Mouse (Mus musculus) liver, embryonic 14.5 days (tissue): ENCODE data around the gene Dusp1. TPM values are rescaled to one million over a fixed set of nuclear protein-coding genes. Genes with fewer than 3 reads are reported as not detected.
A peak's percentile ranks its signal among the peaks of the same experiment; 100 is the strongest.

Experiments
- ATAC-seq: fragments of 200-750 bp; cut with Nextera tagmentation; 2 replicates; pipeline ENCODE4 v1.8.0; 2017; ENCODE audit warnings: moderate number of reproducible peaks, mild to moderate bottlenecking, moderate library complexity; ENCODE audit not compliant: insufficient read depth
- DNase-seq, 3 experiments: peaks; one replicate each; pipeline ENCODE4 v3.0.0-alpha.2; 2012 to 2013; ENCODE audit warnings: low read depth in 3 of 3, low spot score in 3 of 3
- H3K27ac ChIP-seq: fragments of 300-500 bp; sonication (generic); 2 replicates; pipeline ENCODE4 v1.5.1; 2014; ENCODE audit warnings: moderate library complexity, mild to moderate bottlenecking, control low read depth, inconsistent platforms
- H3K27me3 ChIP-seq: fragments of 300-500 bp; sonication (generic); 2 replicates; pipeline ENCODE4 v1.6.1; 2014; ENCODE audit warnings: mild to moderate bottlenecking, low read length, moderate library complexity; ENCODE audit not compliant: control insufficient read depth, insufficient read depth
- H3K36me3 ChIP-seq: fragments of 300-500 bp; sonication (generic); replicated peaks from 2 replicates; pipeline ENCODE4 v1.6.1; 2014; ENCODE audit warnings: low read depth; ENCODE audit not compliant: control insufficient read depth, insufficient read depth
- H3K4me1 ChIP-seq, 2 experiments: fragments of 200-500 bp in 1 of 2; fragments of 300-500 bp in 1 of 2; sonication (generic) in 1 of 2; replicated peaks; 2 replicates each; pipeline ENCODE4 v1.6.1; 2012 to 2014; ENCODE audit warnings: antibody characterized with exemption in 1 of 2, inconsistent platforms in 1 of 2, low read length in 1 of 2; ENCODE audit not compliant: control insufficient read depth in 2 of 2, insufficient read depth in 2 of 2
- H3K4me2 ChIP-seq: fragments of 300-500 bp; sonication (generic); 2 replicates; pipeline ENCODE4 v1.6.1; 2014; ENCODE audit warnings: low read depth, mild to moderate bottlenecking, control low read depth, moderate library complexity
- H3K4me3 ChIP-seq, 2 experiments: fragments of 200-500 bp in 1 of 2; fragments of 300-500 bp in 1 of 2; sonication (generic) in 1 of 2; 2 replicates each; pipeline ENCODE4 v1.5.1; 2012 to 2014; ENCODE audit warnings: low read depth in 2 of 2, low read length in 2 of 2, mild to moderate bottlenecking in 2 of 2, control low read depth in 1 of 2, inconsistent platforms in 1 of 2, moderate library complexity in 1 of 2; ENCODE audit not compliant: insufficient read depth in 1 of 2
- H3K9ac ChIP-seq: fragments of 300-500 bp; sonication (generic); replicated peaks from 2 replicates; pipeline ENCODE4 v1.6.1; 2014; ENCODE audit warnings: mild to moderate bottlenecking, control low read depth, moderate library complexity
- H3K9me3 ChIP-seq: fragments of 300-500 bp; sonication (generic); 2 replicates; pipeline ENCODE4 v1.6.1; 2016; ENCODE audit warnings: low read length, mixed read lengths; ENCODE audit not compliant: control insufficient read depth
- CTCF ChIP-seq: IDR thresholded peaks from 2 replicates; pipeline ENCODE4 v1.5.1; 2016; ENCODE audit warnings: antibody characterized with exemption, low read depth, control low read depth
- EP300 ChIP-seq: IDR thresholded peaks from 2 replicates; pipeline ENCODE4 v1.6.1; 2016; ENCODE audit warnings: antibody characterized with exemption, low read depth
- WGBS: fragments of 180-500 bp; shearing (Covaris S2); extraction: QIAGEN DNeasy Blood & Tissue Kit; methylation state at CpG from one replicate; pipeline ENCODE4 v1.1.7; 2014; ENCODE audit not compliant: insufficient replicate concordance; 5-methylcytosine and 5-hydroxymethylcytosine counted together
- polyA plus RNA-seq, 2 experiments: library from polyadenylated mRNA; depleted of rRNA in 1 of 2; stranded (reverse) in 1 of 2; unstranded in 1 of 2; fragments of >200 nt; fragmentation: Nextera tagmentation in 1 of 2; extraction: Ambion mirVana in 1 of 2; gene quantifications; 2 replicates each; pipeline versions ENCODE4 v1.2.1 to v1.2.3; 2012 to 2014

Dusp1 gene
- polyA plus RNA-seq, 2 experiments: 25.0 to 25.9 TPM

- H3K27ac ChIP-seq: peak overlapping the region; percentile 53
- no peak for TF ChIP-seq CTCF
- TF ChIP-seq EP300: no peak
- no peaks in the 10 kb centered on the region for H3K27me3 ChIP-seq
- ATAC-seq: no peak
- H3K4me1 ChIP-seq: peaks cover 12 to 26% of the 10 kb centered on the region in 2 experiments
- no peaks in the 10 kb centered on the region for H3K36me3 ChIP-seq
- peak overlapping the region; percentile 18; the same call in 1 of the 2 replicates for H3K9ac ChIP-seq
- H3K4me2 ChIP-seq: peak overlapping the region; percentile 24
- DNase-seq: no peak
- 65% methylated on average over 6 of the region's 6 CpGs for WGBS
- H3K4me3 ChIP-seq: no peak overlapping the region
- no peaks in the 10 kb centered on the region for H3K9me3 ChIP-seq
These were observed 39.6 kb upstream of the Dusp1 start for GRCm38 (mm10) chr17:26601514-26601913.

- DNase-seq: peak; percentile 57 to 81 (median 66)
- H3K9me3 ChIP-seq: no peaks in the 10 kb centered on the region
- H3K36me3 ChIP-seq: no peaks in the 10 kb centered on the region
- peak overlapping the region; percentile 24 for H3K4me2 ChIP-seq
- TF ChIP-seq CTCF (no peak), EP300 (no peak)
- peak overlapping the region; percentile 53 for H3K27ac ChIP-seq
- no peak overlapping the region for H3K4me3 ChIP-seq
- no peak overlapping the region for H3K9ac ChIP-seq
- H3K4me1 ChIP-seq: peaks cover 16 to 31% of the 10 kb centered on the region in 2 experiments
- H3K27me3 ChIP-seq: no peaks in the 10 kb centered on the region
- ATAC-seq: no peak; the same call in 1 of the 2 replicates
- 40% methylated on average over 17 of the region's 17 CpGs for WGBS
These were observed 39.1 kb upstream of the Dusp1 start for GRCm38 (mm10) chr17:26600913-26601447.

GRCm38 (mm10) chr17:26598845-26599244 lies 36.9 kb upstream of the Dusp1 start:
- ATAC-seq (no peak), DNase-seq (no peak)
- no peak for TF ChIP-seq CTCF
- TF ChIP-seq EP300: no peak
- H3K27ac ChIP-seq: no peak overlapping the region
- H3K4me1 ChIP-seq: peaks cover 24 to 42% of the 10 kb centered on the region in 2 experiments
- H3K27me3 ChIP-seq: no peaks in the 10 kb centered on the region
- no peak overlapping the region for H3K4me2 ChIP-seq
- no peak overlapping the region for H3K4me3 ChIP-seq
- H3K9ac ChIP-seq: no peak overlapping the region
- no peaks in the 10 kb centered on the region for H3K36me3 ChIP-seq
- 78% methylated on average over 5 of the region's 5 CpGs for WGBS
- H3K9me3 ChIP-seq: no peaks in the 10 kb centered on the region

- Histone ChIP-seq H3K36me3 (no peaks in the 10 kb centered on the region), H3K27me3 (no peaks in the 10 kb centered on the region), H3K27ac (no peak overlapping the region), H3K4me1 (peaks cover 24 to 41% of the 10 kb centered on the region in 2 experiments), H3K9ac (no peak overlapping the region), H3K9me3 (no peaks in the 10 kb centered on the region), H3K4me3 (no peak overlapping the region), H3K4me2 (no peak overlapping the region)
- ATAC-seq (no peak), DNase-seq (no peak)
- WGBS: 72% methylated on average over 6 of the region's 6 CpGs
- TF ChIP-seq CTCF: peak; percentile 23; the same call in 1 of the 2 replicates
- TF ChIP-seq EP300: no peak
These were observed 35.0 kb upstream of the Dusp1 start for GRCm38 (mm10) chr17:26596856-26597481.

- H3K9me3 ChIP-seq: no peaks in the 10 kb centered on the region
- DNase-seq: no peak
- H3K27ac ChIP-seq: no peak overlapping the region
- no peak overlapping the region for H3K4me3 ChIP-seq
- no peaks in the 10 kb centered on the region for H3K27me3 ChIP-seq
- H3K4me1 ChIP-seq: peaks cover 17 to 34% of the 10 kb centered on the region in 2 experiments
- no peak for TF ChIP-seq EP300
- TF ChIP-seq CTCF: no peak
- no peak overlapping the region for H3K4me2 ChIP-seq
- no peaks in the 10 kb centered on the region for H3K36me3 ChIP-seq
- ATAC-seq: no peak
- no peak overlapping the region for H3K9ac ChIP-seq
- WGBS: 62% methylated on average over 7 of the region's 7 CpGs
These were observed 34.3 kb upstream of the Dusp1 start for GRCm38 (mm10) chr17:26596168-26596658.
